Mouse (Mus musculus): ENCODE data around the gene Slc4a4. TPM values are rescaled to one million over a fixed set of nuclear protein-coding genes. Genes with fewer than 3 reads are reported as not detected.

The Slc4a4 gene
- polyA plus RNA-seq, 1 experiment, result 3.8 TPM

- DNase-seq (ENCODE audit: low spot score), result no peak
Observed at GRCm38 (mm10) chr5:89151076-89151475, 264.5 kb downstream of the Slc4a4 start.

GRCm38 (mm10) chr5:89171025-89171718 is 284.6 kb downstream of the Slc4a4 start:
- no peak for DNase-seq (ENCODE audit: low spot score)

- DNase-seq (ENCODE audit: low spot score), result no peak
Observed at GRCm38 (mm10) chr5:89190063-89190462, 303.4 kb downstream of the Slc4a4 start.

- DNase-seq (ENCODE audit: low spot score), result no peak
Observed at GRCm38 (mm10) chr5:89194654-89195053, 308.0 kb downstream of the Slc4a4 start.

DNA sequence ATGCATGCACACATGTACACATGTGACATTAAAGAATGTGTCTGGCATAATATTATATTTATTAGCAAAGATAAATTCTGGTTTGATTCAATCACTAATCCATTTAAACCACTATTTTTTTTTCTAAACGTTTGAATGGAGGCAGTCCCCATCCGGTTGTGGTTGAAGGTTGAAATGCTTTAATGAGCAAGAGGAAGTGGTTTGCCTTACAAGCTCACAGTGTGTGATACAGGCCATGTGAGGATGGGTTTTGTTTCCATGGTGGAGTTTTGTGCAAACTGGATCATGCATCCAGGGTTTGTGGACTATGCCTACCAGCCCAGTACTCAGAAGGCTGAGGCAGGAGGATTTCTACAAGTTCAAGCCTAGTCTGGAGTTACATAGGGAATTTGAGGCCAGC is 311.9 kb downstream of the Slc4a4 start:
- DNase-seq (ENCODE audit: low spot score), result no peak

- no peak for DNase-seq (ENCODE audit: low spot score)
Observed at GRCm38 (mm10) chr5:89209973-89210703, 323.5 kb downstream of the Slc4a4 start.

DNA sequence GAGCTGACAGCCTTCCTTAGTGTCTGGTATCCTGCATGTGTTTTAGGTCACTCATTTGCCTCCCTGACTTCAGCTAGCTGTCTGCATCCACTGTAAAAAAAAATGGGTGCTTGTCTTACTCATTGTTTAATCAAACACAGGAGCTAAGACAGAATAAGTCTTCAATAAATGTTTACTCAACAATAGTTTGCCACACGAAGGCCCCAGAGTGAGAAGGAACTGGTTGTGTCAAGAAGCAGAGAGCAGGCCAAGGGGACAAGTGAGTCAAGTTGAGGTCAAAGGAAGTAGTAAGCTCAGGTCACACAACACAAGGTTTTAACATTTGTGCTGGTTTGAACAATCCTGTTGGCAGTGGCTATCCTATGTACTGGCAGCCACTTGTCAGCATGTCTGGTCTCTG is 324.4 kb downstream of the Slc4a4 start:
- no peak for DNase-seq (ENCODE audit: low spot score)

GRCm38 (mm10) chr5:89218222-89218621 is 331.6 kb downstream of the Slc4a4 start:
- DNase-seq (ENCODE audit: low spot score), result no peak

GRCm38 (mm10) chr5:89218709-89219108 is 332.1 kb downstream of the Slc4a4 start:
- DNase-seq (ENCODE audit: low spot score), result no peak

GRCm38 (mm10) chr5:89221658-89222057 is 335.0 kb downstream of the Slc4a4 start:
- no peak for DNase-seq (ENCODE audit: low spot score)

- no peak for DNase-seq (ENCODE audit: low spot score)
Observed at GRCm38 (mm10) chr5:89223061-89223740, 336.6 kb downstream of the Slc4a4 start.

DNA sequence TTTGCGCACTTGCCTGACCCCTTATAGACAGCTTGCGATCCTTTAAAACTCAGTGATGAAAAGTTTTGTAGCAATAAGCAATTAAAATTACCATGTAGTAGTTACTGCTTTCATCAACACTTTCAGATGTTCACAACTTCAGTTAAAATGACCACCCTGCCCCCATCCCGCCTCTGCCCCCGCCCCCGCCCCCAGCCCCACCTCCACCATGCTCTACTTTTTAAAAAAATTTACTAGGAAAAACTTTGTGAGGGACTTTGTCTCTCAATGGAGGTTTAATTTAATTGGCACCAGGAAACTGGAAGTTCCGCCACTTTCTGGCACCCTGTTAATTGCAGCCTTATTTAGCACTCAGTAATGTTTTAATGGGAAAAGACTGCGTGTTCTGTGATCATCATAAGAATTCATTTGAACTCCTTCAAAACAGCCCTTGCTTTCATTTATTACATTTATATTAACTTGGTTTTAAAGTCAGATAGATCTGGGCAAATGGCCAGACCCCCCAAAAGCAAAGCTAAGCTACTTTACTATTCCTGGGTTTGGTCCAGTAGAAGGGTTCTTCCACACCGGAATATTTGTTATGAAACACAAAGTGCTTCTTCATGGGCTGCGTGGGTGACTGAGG is 337.2 kb downstream of the Slc4a4 start:
- DNase-seq (ENCODE audit: low spot score), result no peak

- DNase-seq (ENCODE audit: low spot score), result no peak
Observed at GRCm38 (mm10) chr5:89227948-89228347, 341.3 kb downstream of the Slc4a4 start.

DNA sequence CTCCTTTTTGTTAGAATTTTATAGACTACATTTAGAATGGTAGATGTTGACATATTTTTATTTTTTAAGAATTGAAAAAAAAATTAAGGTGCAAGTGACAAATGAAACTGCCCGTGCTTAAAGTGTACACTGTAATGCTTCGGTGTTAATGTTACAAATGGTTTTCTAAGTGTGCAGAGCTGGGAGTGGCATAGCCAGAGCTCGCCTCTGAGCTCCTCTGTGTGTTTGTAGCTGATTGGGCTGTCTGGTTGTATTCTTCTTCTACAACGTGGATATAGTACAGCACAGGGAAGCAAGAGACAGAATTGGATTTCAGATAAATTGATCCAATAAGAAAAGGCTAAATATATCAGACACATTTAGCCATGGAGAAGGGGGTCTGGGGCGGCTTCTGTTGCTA is 343.0 kb downstream of the Slc4a4 start:
- no peak for DNase-seq (ENCODE audit: low spot score)

GRCm38 (mm10) chr5:89232313-89232712 is 345.7 kb downstream of the Slc4a4 start:
- DNase-seq (ENCODE audit: low spot score), result no peak

DNA sequence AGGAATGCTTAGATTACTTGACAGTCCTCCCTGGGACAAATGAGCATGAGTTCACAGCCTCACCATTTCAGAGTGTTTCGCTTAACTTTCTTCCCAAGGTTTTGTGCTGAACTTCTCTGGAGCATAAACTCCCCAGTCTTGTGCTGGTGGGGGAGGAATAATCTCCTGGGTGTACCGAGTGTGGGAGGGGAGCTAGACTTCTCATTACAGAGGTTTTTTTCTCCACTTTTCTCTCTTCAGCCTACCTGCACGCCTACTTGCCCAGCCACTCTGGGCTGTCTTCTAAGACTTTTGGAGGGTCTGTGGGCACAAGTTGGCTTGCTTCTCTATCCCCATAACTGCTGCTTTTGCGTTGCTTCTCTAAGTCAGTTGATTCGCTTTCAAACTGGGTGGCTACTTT is 365.2 kb downstream of the Slc4a4 start:
- no peak for DNase-seq (ENCODE audit: low spot score)

DNA sequence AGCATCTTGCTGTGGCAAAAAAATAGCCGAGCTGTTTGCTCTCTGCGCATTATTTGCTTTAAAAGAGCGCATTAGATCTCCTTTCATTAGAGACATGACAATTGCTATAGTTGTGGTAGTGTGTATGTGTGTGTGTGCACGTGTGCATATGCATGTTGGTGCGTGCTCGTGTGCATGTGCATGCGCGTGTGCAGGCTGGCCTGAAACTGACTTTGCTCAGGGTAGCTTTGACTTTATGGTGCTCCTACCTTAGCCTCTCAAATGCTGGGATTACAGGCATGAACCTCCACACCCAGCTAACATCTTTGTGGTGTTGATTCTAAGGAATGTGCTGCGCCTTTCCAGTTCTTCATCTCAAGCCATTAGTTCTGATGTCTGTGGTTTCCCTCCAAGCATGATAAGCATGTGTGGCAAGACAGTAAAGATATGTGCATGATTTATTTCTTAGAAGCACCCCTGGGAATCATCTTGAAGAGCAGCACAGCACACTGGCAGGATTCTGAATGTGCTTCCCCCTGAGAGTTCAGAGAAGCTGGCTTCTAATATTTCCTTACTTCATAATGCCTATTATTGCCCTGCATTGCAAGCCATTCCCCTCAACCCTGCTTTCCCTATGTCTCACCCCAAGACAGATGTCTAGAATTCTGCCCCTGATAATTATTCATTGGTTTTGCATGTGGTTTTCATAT is 373.3 kb downstream of the Slc4a4 start:
- no peak for DNase-seq (ENCODE audit: low spot score)

DNA sequence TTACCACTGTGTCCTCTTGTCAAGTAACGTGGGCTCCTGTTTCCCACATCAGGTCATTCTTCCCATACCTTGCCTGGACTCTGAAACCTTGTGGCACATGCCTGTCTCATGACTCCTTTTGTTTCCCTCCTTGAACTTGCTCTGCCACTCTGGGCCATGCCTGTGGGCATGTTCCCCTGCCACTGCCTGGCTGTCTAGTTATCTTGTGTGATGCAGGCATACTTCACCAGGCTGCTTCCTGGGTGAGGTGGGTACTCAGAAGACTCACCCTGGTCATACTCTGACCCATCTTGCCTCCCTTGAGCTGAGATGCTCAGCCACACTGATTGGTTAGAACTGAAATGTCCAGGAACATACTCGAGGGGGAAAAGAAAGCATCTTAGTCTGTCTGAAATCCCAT is 390.4 kb downstream of the Slc4a4 start:
- peak; percentile 28 for DNase-seq (ENCODE audit: low spot score)

DNA sequence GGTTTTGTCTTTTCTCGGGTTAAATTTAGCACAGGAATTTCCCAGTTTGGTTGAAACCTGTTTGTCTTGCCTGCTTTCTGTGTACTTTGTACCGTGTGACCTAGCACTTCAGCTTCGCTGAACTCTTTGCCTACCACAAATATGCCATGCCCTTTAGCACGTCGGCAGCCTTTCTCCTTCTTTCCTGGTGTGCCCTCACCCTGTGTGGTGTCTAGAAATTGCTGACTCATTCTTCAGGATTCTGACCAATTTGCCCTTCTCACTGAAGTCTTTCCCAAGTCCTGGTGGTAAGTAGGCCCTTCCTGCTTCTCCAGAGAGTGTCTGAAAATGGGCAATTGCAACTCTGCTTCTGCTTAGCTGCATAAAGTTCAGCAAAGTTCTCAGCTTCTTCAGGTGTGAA is 391.0 kb downstream of the Slc4a4 start:
- no peak for DNase-seq (ENCODE audit: low spot score)

- DNase-seq (ENCODE audit: low spot score), result no peak
Observed at GRCm38 (mm10) chr5:89278309-89278708, 391.7 kb downstream of the Slc4a4 start.

DNA sequence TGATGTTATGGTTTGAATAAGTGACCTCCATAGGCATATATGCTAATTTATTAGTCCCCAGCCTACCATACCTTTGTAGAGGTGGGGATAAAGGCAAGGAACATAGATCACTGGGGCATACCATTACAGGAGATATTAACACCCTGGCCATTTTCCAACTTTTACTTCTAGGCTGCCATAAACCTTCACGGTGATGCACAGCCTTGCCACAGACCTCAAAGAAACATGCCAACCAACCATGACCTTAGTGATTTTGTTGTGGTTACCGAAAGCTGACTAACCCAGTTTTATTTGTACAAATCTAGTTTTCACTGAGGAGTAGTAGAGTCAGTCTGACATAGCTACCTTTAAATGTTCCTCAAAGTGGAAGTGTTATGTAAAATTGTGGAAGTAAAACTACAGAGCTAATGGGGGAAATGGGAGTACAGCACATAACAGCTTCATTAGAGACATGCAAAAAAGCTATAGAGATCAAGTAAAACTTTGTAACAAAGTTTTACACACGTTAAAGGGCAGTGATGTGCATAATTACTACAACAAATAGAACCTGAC is 393.8 kb downstream of the Slc4a4 start:
- DNase-seq (ENCODE audit: low spot score), result no peak
